Comparison of ENCODE assay signal across 26 mouse cellular contexts in genomic region chr7:29390234-29390633, GRCm38 (mm10).
DNase-seq lines count a peak whose midpoint lies in the region; ATAC-seq and TF ChIP-seq lines count a peak whose summit lies in the region.
"Had no signal": no experiment of that assay in that cellular context is flagged by ENCODE, and none has a peak within 500 bp of the region (broad histone marks: within the 10 kb centered on the region; RNA-seq: fewer than 3 reads in every experiment).

No protein-coding gene starts in this region.

- DNase-seq in layer of hippocampus, adult 2 months (ENCODE audit: low spot score in 2 of 2): peak; percentile 43 to 66
- DNase-seq in layer of hippocampus, postnatal 25 days (ENCODE audit: extremely low spot score in 1 of 2, low spot score in 1 of 2): no peak
- no peak for DNase-seq in heart, embryonic 10.5 days (ENCODE audit: low spot score)
- DNase-seq: adrenal gland, postnatal 25 days; cerebellum, adult 2 months; embryo, embryonic 11 days; gastrocnemius, postnatal 25 days; heart, postnatal 36 days; kidney, adult 18-20 months; kidney, postnatal 25 days; right cerebral cortex, postnatal 14 days had no signal

- 84% methylated on average over 10 of the region's 10 CpGs for WGBS in forebrain, embryonic 16.5 days
- WGBS in forebrain, embryonic 15.5 days: 83% methylated on average over 10 of the region's 10 CpGs
- 69% methylated on average over 10 of the region's 10 CpGs for whole genome bisulfite sequencing in neural tube, embryonic 13.5 days
- WGBS in neural tube, embryonic 15.5 days: 59% methylated on average over 10 of the region's 10 CpGs
- WGBS in heart, embryonic 10.5 days: 37% methylated on average over 10 of the region's 10 CpGs

- peak; percentile 62 for TF ChIP-seq CTCF in layer of hippocampus, adult 2 months (conservative IDR thresholded peaks at IDR 0.05)

- H3K27ac ChIP-seq in forebrain, embryonic 16.5 days (ENCODE audit: low read length): 0 out of 2 replicates have a peak overlapping the region, but pooled peaks have one; percentile 9
- H3K27ac ChIP-seq in forebrain, embryonic 15.5 days (replicated peaks): no peak overlapping the region
- peak overlapping the region; percentile 77 for H3K27ac ChIP-seq in layer of hippocampus, adult 2 months
- no peak overlapping the region for H3K27ac ChIP-seq in neural tube, embryonic 13.5 days (replicated peaks)
- H3K27ac ChIP-seq in neural tube, embryonic 15.5 days (replicated peaks): no peak overlapping the region
- no peak overlapping the region for H3K27ac ChIP-seq in heart, embryonic 10.5 days
- H3K27ac ChIP-seq: embryonic facial prominence, embryonic 12.5 days; hindbrain, embryonic 13.5 days; kidney, embryonic 15.5 days; left cerebral cortex, adult 2 months; limb, embryonic 12.5 days; liver, embryonic 15.5 days; lung, embryonic 15.5 days; midbrain, embryonic 10.5 days; midbrain, embryonic 15.5 days had no signal

- H3K4me3 ChIP-seq in forebrain, embryonic 16.5 days (replicated peaks; ENCODE audit: low read length): no peak overlapping the region
- no peak overlapping the region for H3K4me3 ChIP-seq in forebrain, embryonic 15.5 days
- no peak overlapping the region for H3K4me3 ChIP-seq in layer of hippocampus, adult 2 months
- H3K4me3 ChIP-seq in neural tube, embryonic 13.5 days: no peak overlapping the region
- no peak overlapping the region for H3K4me3 ChIP-seq in neural tube, embryonic 15.5 days (replicated peaks)
- H3K4me3 ChIP-seq in heart, embryonic 10.5 days: no peak overlapping the region
- H3K4me3 ChIP-seq: embryonic facial prominence, embryonic 12.5 days; hindbrain, embryonic 13.5 days; kidney, embryonic 15.5 days; left cerebral cortex, adult 2 months; limb, embryonic 12.5 days; liver, embryonic 15.5 days; lung, embryonic 15.5 days; midbrain, embryonic 10.5 days; midbrain, embryonic 15.5 days had no signal

- no peak overlapping the region for H3K9ac ChIP-seq in forebrain, embryonic 16.5 days (replicated peaks; ENCODE audit: low read depth, low read length)
- no peak overlapping the region for H3K9ac ChIP-seq in forebrain, embryonic 15.5 days (replicated peaks)
- 0 out of 2 replicates have a peak overlapping the region, but pooled peaks have one; percentile 32 for H3K9ac ChIP-seq in neural tube, embryonic 13.5 days
- H3K9ac ChIP-seq in neural tube, embryonic 15.5 days (replicated peaks): no peak overlapping the region
- H3K9ac ChIP-seq: embryonic facial prominence, embryonic 12.5 days; hindbrain, embryonic 13.5 days; kidney, embryonic 15.5 days; limb, embryonic 12.5 days; liver, embryonic 15.5 days; lung, embryonic 15.5 days; midbrain, embryonic 15.5 days had no signal

- no peak for ATAC-seq in forebrain, embryonic 16.5 days
- no peak for ATAC-seq in forebrain, embryonic 15.5 days (replicated peaks)
- ATAC-seq in neural tube, embryonic 13.5 days (ENCODE audit: low read depth): no peak
- ATAC-seq in neural tube, embryonic 15.5 days (ENCODE audit: low FRiP score): no peak
- ATAC-seq: CD4-positive, CD25-positive, alpha-beta regulatory T cell, adult 4 months; midbrain, embryonic 15.5 days had no signal

- H3K36me3 ChIP-seq in forebrain, embryonic 16.5 days (ENCODE audit: control insufficient read depth, insufficient read depth): peaks cover 2% of the 10 kb centered on the region; the same call in 1 of the 2 replicates
- H3K36me3 ChIP-seq in forebrain, embryonic 15.5 days: peaks cover 9% of the 10 kb centered on the region; the same call in 1 of the 2 replicates
- peaks cover 46% of the 10 kb centered on the region for H3K36me3 ChIP-seq in neural tube, embryonic 13.5 days
- peaks cover 35% of the 10 kb centered on the region for H3K36me3 ChIP-seq in neural tube, embryonic 15.5 days
- H3K36me3 ChIP-seq in heart, embryonic 10.5 days: peaks cover 12% of the 10 kb centered on the region; the same call in 1 of the 2 replicates

- H3K4me2 ChIP-seq in forebrain, embryonic 16.5 days (ENCODE audit: low read length): no peak overlapping the region
- no peak overlapping the region for H3K4me2 ChIP-seq in forebrain, embryonic 15.5 days (replicated peaks)
- H3K4me2 ChIP-seq in neural tube, embryonic 13.5 days: no peak overlapping the region
- no peak overlapping the region for H3K4me2 ChIP-seq in neural tube, embryonic 15.5 days
- H3K4me2 ChIP-seq: embryonic facial prominence, embryonic 12.5 days; heart, embryonic 11.5 days; hindbrain, embryonic 13.5 days; kidney, embryonic 15.5 days; limb, embryonic 12.5 days; liver, embryonic 15.5 days; lung, embryonic 15.5 days; midbrain, embryonic 15.5 days had no signal

- peaks cover 36% of the 10 kb centered on the region for H3K4me1 ChIP-seq in forebrain, embryonic 16.5 days (replicated peaks; ENCODE audit: control insufficient read depth, insufficient read depth, low read length)
- peaks cover 40% of the 10 kb centered on the region for H3K4me1 ChIP-seq in forebrain, embryonic 15.5 days
- peaks cover 16% of the 10 kb centered on the region; the same call in 1 of the 2 replicates for H3K4me1 ChIP-seq in neural tube, embryonic 13.5 days (replicated peaks)
- H3K4me1 ChIP-seq in neural tube, embryonic 15.5 days: peaks cover 17% of the 10 kb centered on the region; the same call in 1 of the 2 replicates
- H3K4me1 ChIP-seq in heart, embryonic 10.5 days: peaks cover 9% of the 10 kb centered on the region
- H3K4me1 ChIP-seq: embryonic facial prominence, embryonic 12.5 days; limb, embryonic 12.5 days; midbrain, embryonic 15.5 days had no signal

- H3K9me3 ChIP-seq in forebrain, embryonic 16.5 days (ENCODE audit: control insufficient read depth, low read length): no peaks in the 10 kb centered on the region
- no peaks in the 10 kb centered on the region for H3K9me3 ChIP-seq in forebrain, embryonic 15.5 days
- H3K9me3 ChIP-seq in neural tube, embryonic 13.5 days: no peaks in the 10 kb centered on the region
- H3K9me3 ChIP-seq in neural tube, embryonic 15.5 days (replicated peaks): no peaks in the 10 kb centered on the region
- H3K9me3 ChIP-seq in heart, embryonic 10.5 days: no peaks in the 10 kb centered on the region
- H3K9me3 ChIP-seq: embryonic facial prominence, embryonic 12.5 days; hindbrain, embryonic 13.5 days; kidney, embryonic 15.5 days; limb, embryonic 12.5 days; liver, embryonic 15.5 days; lung, embryonic 15.5 days; midbrain, embryonic 10.5 days; midbrain, embryonic 15.5 days had no signal

- no peaks in the 10 kb centered on the region for H3K27me3 ChIP-seq in forebrain, embryonic 16.5 days (replicated peaks; ENCODE audit: control insufficient read depth, insufficient read depth, low read length)
- H3K27me3 ChIP-seq in forebrain, embryonic 15.5 days: no peaks in the 10 kb centered on the region
- H3K27me3 ChIP-seq in neural tube, embryonic 13.5 days: no peaks in the 10 kb centered on the region
- H3K27me3 ChIP-seq in neural tube, embryonic 15.5 days (replicated peaks): no peaks in the 10 kb centered on the region
- peaks cover 77% of the 10 kb centered on the region for H3K27me3 ChIP-seq in heart, embryonic 10.5 days (ENCODE audit: insufficient read depth, poor library complexity, severe bottlenecking)
- H3K27me3 ChIP-seq: embryonic facial prominence, embryonic 12.5 days; hindbrain, embryonic 13.5 days; kidney, embryonic 15.5 days; limb, embryonic 12.5 days; liver, embryonic 15.5 days; lung, embryonic 15.5 days; midbrain, embryonic 15.5 days had no signal

Comparison
In these comparisons a context has a peak if more than half of its experiments do, and no peak if none do; other contexts are left out.
1. H3K27ac ChIP-seq: peak in forebrain, embryonic 16.5 days (single experiment) and layer of hippocampus, adult 2 months (single experiment); none in forebrain, embryonic 15.5 days (single experiment), neural tube, embryonic 13.5 days (single experiment), neural tube, embryonic 15.5 days (single experiment) and heart, embryonic 10.5 days (single experiment).
2. DNase-seq: peak in layer of hippocampus, adult 2 months (2 of 2); none in layer of hippocampus, postnatal 25 days (0 of 2) and heart, embryonic 10.5 days (single experiment).